Mouse (Mus musculus) liver, embryonic 11.5 days (tissue): ENCODE data around the gene Recql5. TPM values are rescaled to one million over a fixed set of nuclear protein-coding genes. Genes with fewer than 3 reads are reported as not detected.

Source experiments
- ATAC-seq: fragments of 200-750 bp; cut with Nextera tagmentation; replicated peaks from 2 replicates; pipeline ENCODE4 v1.8.0; 2017; ENCODE audit warnings: moderate number of reproducible peaks, mild to moderate bottlenecking, moderate TSS enrichment, moderate library complexity; ENCODE audit not compliant: low FRiP score
- DNase-seq: peaks from one replicate; pipeline ENCODE4 v3.0.0-alpha.2; 2017; ENCODE audit warnings: low spot score
- H3K27ac ChIP-seq: fragments of 300-500 bp; sonication (generic); 2 replicates; pipeline ENCODE4 v1.5.1; 2014; ENCODE audit warnings: mild to moderate bottlenecking, low read depth, low read length, control low read depth
- H3K27me3 ChIP-seq: fragments of 300-500 bp; sonication (generic); replicated peaks from 2 replicates; pipeline ENCODE4 v1.6.1; 2014; ENCODE audit warnings: low read length, mixed read lengths; ENCODE audit not compliant: control insufficient read depth, insufficient read depth
- H3K36me3 ChIP-seq: fragments of 300-500 bp; sonication (generic); 2 replicates; pipeline ENCODE4 v1.6.1; 2014; ENCODE audit warnings: mild to moderate bottlenecking, low read length, moderate library complexity, mixed read lengths; ENCODE audit not compliant: control insufficient read depth, insufficient read depth
- H3K4me1 ChIP-seq: fragments of 300-500 bp; sonication (generic); replicated peaks from 2 replicates; pipeline ENCODE4 v1.6.1; 2014; ENCODE audit warnings: low read length, mixed read lengths; ENCODE audit not compliant: control insufficient read depth, insufficient read depth
- H3K4me2 ChIP-seq: fragments of 300-500 bp; sonication (generic); 2 replicates; pipeline ENCODE4 v1.6.1; 2014; ENCODE audit warnings: mild to moderate bottlenecking, control low read depth, moderate library complexity
- H3K4me3 ChIP-seq: fragments of 300-500 bp; sonication (generic); 2 replicates; pipeline ENCODE4 v1.5.1; 2014; ENCODE audit warnings: low read depth, low read length, control low read depth
- H3K9ac ChIP-seq: fragments of 300-500 bp; sonication (generic); 2 replicates; pipeline ENCODE4 v1.6.1; 2014; ENCODE audit warnings: low read depth, low read length, control low read depth
- H3K9me3 ChIP-seq: fragments of 300-500 bp; sonication (generic); 2 replicates; pipeline ENCODE4 v1.6.1; 2016; ENCODE audit warnings: low read length, inconsistent platforms, mixed read lengths; ENCODE audit not compliant: control insufficient read depth
- WGBS: fragments of 180-500 bp; shearing (Covaris S2); extraction: QIAGEN DNeasy Blood & Tissue Kit; methylation state at CpG from one replicate; pipeline ENCODE4 v1.1.7; 2014; 5-methylcytosine and 5-hydroxymethylcytosine counted together
- polyA plus RNA-seq: library from polyadenylated mRNA; unstranded; fragments of >200 nt; fragmentation: Nextera tagmentation; extraction: Ambion mirVana; gene quantifications from 2 replicates; pipeline ENCODE4 v1.2.1, GENCODE M21; 2014

Gene Recql5
- polyA plus RNA-seq, 1 experiment from 2014 or later, result 22.9 TPM

- H3K9ac ChIP-seq, result no peak overlapping the region; the same call in 1 of the 2 replicates
- peaks cover 5% of the 10 kb centered on the region; the same call in 1 of the 2 replicates for H3K36me3 ChIP-seq
- H3K4me3 ChIP-seq, result no peak overlapping the region
- H3K27ac ChIP-seq, result peak overlapping the region; percentile 100; the same call in 1 of the 2 replicates
- ATAC-seq (no peak), DNase-seq (no peak)
- peaks cover 57% of the 10 kb centered on the region for H3K4me1 ChIP-seq
- no peak overlapping the region for H3K4me2 ChIP-seq
- H3K9me3 ChIP-seq, result no peaks in the 10 kb centered on the region
- WGBS, result 79% methylated on average over 3 of the region's 3 CpGs
- H3K27me3 ChIP-seq, result no peaks in the 10 kb centered on the region
These were observed 27.2 kb downstream of the Recql5 start for GRCm38 (mm10) chr11:115906116-115906515.

- no peak for ATAC-seq
These were observed 28.1 kb downstream of the Recql5 start for GRCm38 (mm10) chr11:115904956-115905790.

GRCm38 (mm10) chr11:115904231-115904955 lies 28.9 kb downstream of the Recql5 start:
- no peak for ATAC-seq
- peak overlapping the region; percentile 81 for H3K4me2 ChIP-seq

More at GRCm38 (mm10) chr11:115904956-115905790, 28.1 kb downstream of the Recql5 start:
- Histone ChIP-seq H3K27ac (peak overlapping the region; percentile 100), H3K4me3 (no peak overlapping the region), H3K36me3 (peaks cover 5% of the 10 kb centered on the region; the same call in 1 of the 2 replicates), H3K9me3 (no peaks in the 10 kb centered on the region), H3K4me1 (peaks cover 59% of the 10 kb centered on the region), H3K27me3 (no peaks in the 10 kb centered on the region), H3K9ac (peak overlapping the region; percentile 80), H3K4me2 (peak overlapping the region; percentile 81)
- no peak for DNase-seq
- 68% methylated on average over 16 of the region's 16 CpGs for WGBS

GRCm38 (mm10) chr11:115903384-115904230 lies 29.7 kb downstream of the Recql5 start:
- H3K4me1 ChIP-seq, result peaks cover 74% of the 10 kb centered on the region
- peak overlapping the region; percentile 80 for H3K9ac ChIP-seq
- ATAC-seq (peak; percentile 88), DNase-seq (peak; percentile 79)
- peak overlapping the region; percentile 81 for H3K4me2 ChIP-seq
- peaks cover 5% of the 10 kb centered on the region; the same call in 1 of the 2 replicates for H3K36me3 ChIP-seq
- 32% methylated on average over 11 of the region's 11 CpGs for WGBS
- H3K27me3 ChIP-seq, result no peaks in the 10 kb centered on the region
- no peaks in the 10 kb centered on the region for H3K9me3 ChIP-seq
- peak overlapping the region; percentile 100 for H3K27ac ChIP-seq
- peak overlapping the region; percentile 53; the same call in 1 of the 2 replicates for H3K4me3 ChIP-seq

More at GRCm38 (mm10) chr11:115904231-115904955, 28.9 kb downstream of the Recql5 start:
- peak overlapping the region; percentile 80 for H3K9ac ChIP-seq
- H3K27ac ChIP-seq, result peak overlapping the region; percentile 100
- 54% methylated on average over 8 of the region's 8 CpGs for WGBS
- H3K4me1 ChIP-seq, result peaks cover 67% of the 10 kb centered on the region
- peaks cover 5% of the 10 kb centered on the region; the same call in 1 of the 2 replicates for H3K36me3 ChIP-seq
- H3K4me3 ChIP-seq, result no peak overlapping the region; the same call in 1 of the 2 replicates
- no peak for DNase-seq
- no peaks in the 10 kb centered on the region for H3K27me3 ChIP-seq
- no peaks in the 10 kb centered on the region for H3K9me3 ChIP-seq

GRCm38 (mm10) chr11:115902831-115903230 lies 30.4 kb downstream of the Recql5 start:
- peak overlapping the region; percentile 53 for H3K4me3 ChIP-seq
- H3K4me1 ChIP-seq, result peaks cover 75% of the 10 kb centered on the region
- peaks cover 5% of the 10 kb centered on the region; the same call in 1 of the 2 replicates for H3K36me3 ChIP-seq
- peak overlapping the region; percentile 80 for H3K9ac ChIP-seq
- WGBS, result 39% methylated on average over 1 of the region's 1 CpGs
- ATAC-seq (no peak), DNase-seq (no peak)
- no peaks in the 10 kb centered on the region for H3K9me3 ChIP-seq
- H3K27me3 ChIP-seq, result no peaks in the 10 kb centered on the region
- peak overlapping the region; percentile 81 for H3K4me2 ChIP-seq
- peak overlapping the region; percentile 100 for H3K27ac ChIP-seq

- Histone ChIP-seq H3K27ac (peak overlapping the region; percentile 100), H3K4me3 (peak overlapping the region; percentile 53), H3K9me3 (no peaks in the 10 kb centered on the region), H3K36me3 (peaks cover 5% of the 10 kb centered on the region; the same call in 1 of the 2 replicates), H3K9ac (peak overlapping the region; percentile 80), H3K4me1 (peaks cover 75% of the 10 kb centered on the region), H3K27me3 (no peaks in the 10 kb centered on the region), H3K4me2 (peak overlapping the region; percentile 81)
- WGBS, result 39% methylated on average over 5 of the region's 5 CpGs
- DNase-seq, result no peak
- ATAC-seq, result no peak
These were observed 31.1 kb downstream of the Recql5 start for GRCm38 (mm10) chr11:115902177-115902576.

GRCm38 (mm10) chr11:115901338-115902161 lies 31.7 kb downstream of the Recql5 start:
- DNase-seq (peak; percentile 69), ATAC-seq (peak; percentile 72)
- H3K36me3 ChIP-seq, result peaks cover 3% of the 10 kb centered on the region; the same call in 1 of the 2 replicates
- peak overlapping the region; percentile 53 for H3K4me3 ChIP-seq
- no peaks in the 10 kb centered on the region for H3K9me3 ChIP-seq
- H3K4me1 ChIP-seq, result peaks cover 75% of the 10 kb centered on the region
- H3K27me3 ChIP-seq, result no peaks in the 10 kb centered on the region
- WGBS, result 42% methylated on average over 9 of the region's 9 CpGs
- peak overlapping the region; percentile 80 for H3K9ac ChIP-seq
- peak overlapping the region; percentile 100 for H3K27ac ChIP-seq
- H3K4me2 ChIP-seq, result peak overlapping the region; percentile 81
